Mouse (Mus musculus): Measurements from ENCODE around the gene Arl5c.

- no peak for TF ChIP-seq CTCF (conservative IDR thresholded peaks at IDR 0.05; ENCODE audit: low read length)
- TF ChIP-seq POU5F1 (IDR thresholded peaks at IDR 0.05; ENCODE audit: borderline replicate concordance, low read length): no peak
These were observed 6.0 kb upstream of the Arl5c start for GRCm38 (mm10) chr11:98001986-98002385.
